Mouse (Mus musculus) heart, embryonic 15.5 days (tissue): ENCODE measurements around the gene Spsb1. TPM values are rescaled to one million over a fixed set of nuclear protein-coding genes. Genes with fewer than 3 reads are reported as not detected.

ENCODE experiments used
- ATAC-seq: fragments of 200-750 bp; cut with Nextera tagmentation; replicated peaks from 2 replicates; pipeline ENCODE4 v1.8.0; 2017; ENCODE audit warnings: low read depth, moderate TSS enrichment; ENCODE audit not compliant: insufficient number of reproducible peaks, insufficient read depth, low FRiP score
- H3K27ac ChIP-seq: fragments of 300-500 bp; sonication (generic); 2 replicates; pipeline ENCODE4 v1.5.1; 2015; ENCODE audit warnings: mild to moderate bottlenecking, inconsistent platforms
- H3K27me3 ChIP-seq: fragments of 300-500 bp; sonication (generic); 2 replicates; pipeline ENCODE4 v1.6.1; 2015; ENCODE audit warnings: inconsistent platforms
- H3K36me3 ChIP-seq: fragments of 300-500 bp; sonication (generic); 2 replicates; pipeline ENCODE4 v1.6.1; 2015; ENCODE audit warnings: mild to moderate bottlenecking, inconsistent platforms
- H3K4me1 ChIP-seq: fragments of 300-500 bp; sonication (generic); replicated peaks from 2 replicates; pipeline ENCODE4 v1.6.1; 2015; ENCODE audit warnings: inconsistent platforms
- H3K4me2 ChIP-seq: fragments of 300-500 bp; sonication (generic); 2 replicates; pipeline ENCODE4 v1.6.1; 2015; ENCODE audit warnings: inconsistent platforms, mild to moderate bottlenecking, moderate library complexity
- H3K4me3 ChIP-seq: fragments of 300-500 bp; sonication (generic); 2 replicates; pipeline ENCODE4 v1.5.1; 2015; ENCODE audit warnings: mild to moderate bottlenecking, inconsistent platforms
- H3K9ac ChIP-seq: fragments of 300-500 bp; sonication (generic); 2 replicates; pipeline ENCODE4 v1.6.1; 2015; ENCODE audit warnings: mild to moderate bottlenecking, inconsistent platforms
- H3K9me3 ChIP-seq: fragments of 300-500 bp; sonication (generic); replicated peaks from 2 replicates; pipeline ENCODE4 v1.6.1; 2016; ENCODE audit warnings: inconsistent platforms
- WGBS: fragments of 180-500 bp; shearing (Covaris S2); methylation state at CpG from one replicate; pipeline ENCODE4 v1.1.7; 2015; ENCODE audit warnings: mixed read lengths; 5-methylcytosine and 5-hydroxymethylcytosine counted together
- polyA plus RNA-seq: library from polyadenylated mRNA; unstranded; fragments of >200 nt; fragmentation: Nextera tagmentation; extraction: Ambion mirVana; gene quantifications from 2 replicates; pipeline ENCODE4 v1.2.1, GENCODE M21; 2015

The Spsb1 gene
- polyA plus RNA-seq, 1 experiment from 2014 or later = 10.2 TPM

GRCm38 (mm10) chr4:149933519-149934245 lies 21.2 kb downstream of the Spsb1 start:
- 82% methylated on average over 16 of the region's 16 CpGs for WGBS
- Histone ChIP-seq H3K27me3 (no peaks in the 10 kb centered on the region), H3K36me3 (no peaks in the 10 kb centered on the region), H3K9me3 (no peaks in the 10 kb centered on the region), H3K27ac (no peak overlapping the region), H3K4me3 (no peak overlapping the region), H3K4me1 (peaks cover 2% of the 10 kb centered on the region; the same call in 1 of the 2 replicates), H3K9ac (no peak overlapping the region), H3K4me2 (no peak overlapping the region)
- ATAC-seq = no peak

GRCm38 (mm10) chr4:149933025-149933424 lies 21.8 kb downstream of the Spsb1 start:
- no peaks in the 10 kb centered on the region for H3K27me3 ChIP-seq
- WGBS = 84% methylated on average over 7 of the region's 7 CpGs
- no peak overlapping the region for H3K4me2 ChIP-seq
- H3K4me3 ChIP-seq = no peak overlapping the region
- no peaks in the 10 kb centered on the region for H3K9me3 ChIP-seq
- H3K4me1 ChIP-seq = peaks cover 2% of the 10 kb centered on the region; the same call in 1 of the 2 replicates
- H3K9ac ChIP-seq = no peak overlapping the region
- H3K27ac ChIP-seq = no peak overlapping the region
- H3K36me3 ChIP-seq = no peaks in the 10 kb centered on the region
- no peak for ATAC-seq

DNA sequence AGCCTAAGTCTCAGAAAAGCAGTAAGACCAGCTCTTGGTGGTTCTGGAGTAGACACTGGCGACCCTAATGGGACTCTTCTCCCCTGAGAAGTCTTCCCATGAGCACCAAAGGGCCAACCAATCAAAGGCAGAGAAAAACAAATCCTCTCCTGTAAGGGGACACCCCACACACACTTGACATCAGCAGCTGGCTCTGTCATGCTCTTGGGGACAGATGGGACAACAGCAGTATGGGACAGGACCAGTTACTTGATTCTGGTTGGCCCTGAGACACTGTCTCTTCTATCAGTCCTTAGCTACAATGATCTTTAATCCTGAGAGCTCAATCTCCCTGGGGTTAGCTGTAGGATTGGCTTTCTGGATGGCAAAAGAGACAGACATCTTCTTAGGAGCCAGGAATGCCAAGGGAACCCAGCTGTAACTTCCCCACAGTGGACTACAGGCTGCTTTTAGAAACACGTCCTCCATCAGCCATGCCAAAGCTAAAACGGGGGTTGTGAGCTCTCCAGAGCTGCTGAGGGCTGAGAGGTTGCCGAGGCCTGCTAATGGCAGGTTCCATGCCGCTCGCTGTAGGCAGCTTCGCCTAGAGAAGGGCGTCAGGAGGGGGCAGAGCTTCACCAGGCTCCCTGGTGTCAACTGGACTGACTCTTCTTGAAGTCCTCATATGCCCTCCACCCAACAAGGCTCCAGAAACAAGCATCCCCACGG lies 22.6 kb downstream of the Spsb1 start:
- Histone ChIP-seq H3K27ac (no peak overlapping the region), H3K27me3 (no peaks in the 10 kb centered on the region), H3K36me3 (no peaks in the 10 kb centered on the region), H3K4me2 (no peak overlapping the region), H3K9me3 (no peaks in the 10 kb centered on the region), H3K4me1 (peaks cover 2% of the 10 kb centered on the region; the same call in 1 of the 2 replicates), H3K4me3 (no peak overlapping the region), H3K9ac (no peak overlapping the region)
- 73% methylated on average over 9 of the region's 9 CpGs for WGBS
- ATAC-seq = no peak

- no peaks in the 10 kb centered on the region for H3K36me3 ChIP-seq
- ATAC-seq = no peak
Measured at GRCm38 (mm10) chr4:149930755-149931154, 24.1 kb downstream of the Spsb1 start.

GRCm38 (mm10) chr4:149923014-149923413 lies 31.8 kb downstream of the Spsb1 start:
- no peak overlapping the region for H3K4me2 ChIP-seq
- ATAC-seq = no peak
- no peak overlapping the region for H3K27ac ChIP-seq
- H3K9ac ChIP-seq = no peak overlapping the region
- H3K9me3 ChIP-seq = no peaks in the 10 kb centered on the region
- H3K4me3 ChIP-seq = no peak overlapping the region
- WGBS = 77% methylated on average over 4 of the region's 5 CpGs
- no peaks in the 10 kb centered on the region for H3K36me3 ChIP-seq
- peaks cover 32% of the 10 kb centered on the region for H3K4me1 ChIP-seq
- H3K27me3 ChIP-seq = no peaks in the 10 kb centered on the region

More at GRCm38 (mm10) chr4:149930755-149931154, 24.1 kb downstream of the Spsb1 start:
- Histone ChIP-seq H3K4me3 (no peak overlapping the region), H3K4me1 (peaks cover 2% of the 10 kb centered on the region; the same call in 1 of the 2 replicates), H3K9ac (no peak overlapping the region), H3K27me3 (no peaks in the 10 kb centered on the region), H3K9me3 (no peaks in the 10 kb centered on the region), H3K4me2 (no peak overlapping the region), H3K27ac (no peak overlapping the region)
- 72% methylated on average over 3 of the region's 3 CpGs for WGBS

GRCm38 (mm10) chr4:149922121-149922718 lies 32.6 kb downstream of the Spsb1 start:
- Histone ChIP-seq H3K9me3 (no peaks in the 10 kb centered on the region), H3K4me1 (peaks cover 40% of the 10 kb centered on the region), H3K4me2 (no peak overlapping the region), H3K9ac (no peak overlapping the region), H3K36me3 (no peaks in the 10 kb centered on the region), H3K4me3 (no peak overlapping the region), H3K27me3 (no peaks in the 10 kb centered on the region), H3K27ac (peak overlapping the region; percentile 76)
- 0 out of 2 replicates have a peak, but pooled peaks have one; percentile 57 for ATAC-seq
- WGBS = 27% methylated on average over 14 of the region's 14 CpGs

DNA sequence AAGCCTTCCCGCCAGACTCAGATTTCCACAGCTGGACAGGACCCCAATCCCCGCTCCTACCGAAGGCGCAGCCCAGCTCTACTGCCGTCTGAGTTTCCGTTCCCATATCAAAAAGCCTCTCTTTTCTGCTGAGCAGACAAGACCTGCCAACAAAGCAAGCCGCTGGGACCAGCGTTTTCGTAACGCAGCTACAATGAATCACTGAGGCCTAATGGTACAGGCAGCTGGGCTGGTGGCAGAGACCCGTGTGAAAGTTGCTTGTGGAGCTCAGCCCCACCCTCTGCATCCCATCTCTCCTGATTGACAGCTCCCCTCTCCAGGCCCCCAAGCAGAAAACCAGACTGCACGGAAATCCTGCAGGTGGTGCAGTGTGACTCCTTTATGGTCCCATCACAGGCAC lies 34.0 kb downstream of the Spsb1 start:
- peaks cover 51% of the 10 kb centered on the region for H3K4me1 ChIP-seq
- ATAC-seq = 0 out of 2 replicates have a peak, but pooled peaks have one; percentile 15
- H3K27ac ChIP-seq = no peak overlapping the region
- no peaks in the 10 kb centered on the region for H3K27me3 ChIP-seq
- H3K9me3 ChIP-seq = no peaks in the 10 kb centered on the region
- no peaks in the 10 kb centered on the region for H3K36me3 ChIP-seq
- H3K4me3 ChIP-seq = no peak overlapping the region
- no peak overlapping the region for H3K9ac ChIP-seq
- H3K4me2 ChIP-seq = no peak overlapping the region
- 41% methylated on average over 12 of the region's 12 CpGs for WGBS

- no peaks in the 10 kb centered on the region for H3K36me3 ChIP-seq
- no peak overlapping the region for H3K27ac ChIP-seq
- no peak overlapping the region for H3K4me2 ChIP-seq
- WGBS = 85% methylated on average over 15 of the region's 15 CpGs
- no peak overlapping the region for H3K9ac ChIP-seq
- H3K4me3 ChIP-seq = no peak overlapping the region
- no peak for ATAC-seq
- H3K27me3 ChIP-seq = no peaks in the 10 kb centered on the region
- H3K9me3 ChIP-seq = no peaks in the 10 kb centered on the region
- H3K4me1 ChIP-seq = peaks cover 51% of the 10 kb centered on the region
Measured at GRCm38 (mm10) chr4:149918455-149919070, 36.3 kb downstream of the Spsb1 start.

GRCm38 (mm10) chr4:149916831-149917230 lies 38.0 kb downstream of the Spsb1 start:
- H3K27me3 ChIP-seq = no peaks in the 10 kb centered on the region
- H3K9me3 ChIP-seq = no peaks in the 10 kb centered on the region
- H3K36me3 ChIP-seq = no peaks in the 10 kb centered on the region
- WGBS = 36% methylated on average over 3 of the region's 3 CpGs
- H3K4me1 ChIP-seq = peaks cover 36% of the 10 kb centered on the region
- H3K4me3 ChIP-seq = no peak overlapping the region
- no peak overlapping the region for H3K27ac ChIP-seq
- H3K4me2 ChIP-seq = no peak overlapping the region
- no peak overlapping the region for H3K9ac ChIP-seq
- no peak for ATAC-seq

DNA sequence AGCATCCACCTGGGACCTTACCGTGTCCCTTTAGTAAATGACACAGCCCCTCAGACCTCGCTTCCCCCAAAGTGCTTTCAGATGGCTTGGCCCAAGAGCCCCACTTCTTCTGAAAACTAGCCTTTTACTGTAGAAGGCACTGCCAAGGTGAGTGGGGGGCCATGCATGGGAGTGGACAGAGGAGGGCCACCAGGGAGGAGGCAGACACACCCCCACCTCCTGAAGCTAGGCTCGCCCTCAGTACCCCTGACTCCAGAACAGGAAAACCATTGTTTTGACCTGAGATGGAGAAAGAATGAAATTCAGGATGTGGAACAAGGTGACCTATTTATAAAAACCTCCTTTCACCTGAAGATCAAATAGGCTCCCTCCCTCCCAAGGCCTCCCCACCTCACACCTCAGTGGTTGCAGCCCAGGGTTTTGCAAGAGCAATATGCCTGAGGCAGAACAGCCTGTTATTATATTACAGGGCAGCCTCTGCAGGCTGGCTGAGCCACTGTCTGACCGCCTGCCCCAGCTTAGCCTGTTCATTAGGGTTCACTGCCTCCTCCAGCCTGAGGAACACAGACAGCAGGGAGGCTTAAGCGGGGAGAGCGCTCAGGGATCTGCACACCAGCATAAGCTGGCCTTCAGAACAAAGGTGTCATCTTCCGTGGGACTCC lies 41.0 kb downstream of the Spsb1 start:
- 85% methylated on average over 7 of the region's 7 CpGs for WGBS
- H3K4me1 ChIP-seq = peaks cover 18% of the 10 kb centered on the region
- no peaks in the 10 kb centered on the region for H3K27me3 ChIP-seq
- H3K9me3 ChIP-seq = no peaks in the 10 kb centered on the region
- H3K4me3 ChIP-seq = no peak overlapping the region
- no peak overlapping the region for H3K4me2 ChIP-seq
- no peaks in the 10 kb centered on the region for H3K36me3 ChIP-seq
- no peak for ATAC-seq
- no peak overlapping the region for H3K27ac ChIP-seq
- H3K9ac ChIP-seq = no peak overlapping the region

GRCm38 (mm10) chr4:149912451-149912850 lies 42.4 kb downstream of the Spsb1 start:
- Histone ChIP-seq H3K4me1 (peaks cover 14% of the 10 kb centered on the region), H3K9ac (no peak overlapping the region), H3K27me3 (no peaks in the 10 kb centered on the region), H3K4me2 (no peak overlapping the region), H3K9me3 (no peaks in the 10 kb centered on the region), H3K4me3 (no peak overlapping the region), H3K27ac (no peak overlapping the region), H3K36me3 (no peaks in the 10 kb centered on the region)
- no peak for ATAC-seq
- WGBS = 65% methylated on average over 4 of the region's 4 CpGs
